Mouse (Mus musculus): ENCODE results near the gene Hbq1b. TPM values are rescaled to one million over a fixed set of nuclear protein-coding genes. Genes with fewer than 3 reads are reported as not detected.

Gene Hbq1b
- polyA plus RNA-seq, 1 experiment from 2014 or later: 158 TPM

- H3K36me3 ChIP-seq (ENCODE audit: control insufficient read depth, insufficient read depth): no peaks in the 10 kb centered on the region
- H3K4me3 ChIP-seq (ENCODE audit: low read depth, low read length): no peak overlapping the region
- 0 out of 2 replicates have a peak overlapping the region, but pooled peaks have one; percentile 24 for H3K9ac ChIP-seq (ENCODE audit: low read depth, low read length)
- H3K9me3 ChIP-seq (replicated peaks; ENCODE audit: control insufficient read depth, low read length): no peaks in the 10 kb centered on the region
- 58% methylated on average over 11 of the region's 11 CpGs for WGBS (ENCODE audit: insufficient replicate concordance)
- ATAC-seq (ENCODE audit: low read depth): no peak
- no peak overlapping the region for H3K27ac ChIP-seq (ENCODE audit: low read length)
- H3K4me1 ChIP-seq (ENCODE audit: control insufficient read depth, low read depth, low read length): peaks cover 7% of the 10 kb centered on the region
- H3K27me3 ChIP-seq (ENCODE audit: control insufficient read depth, insufficient read depth, low read depth, low read length): peaks cover 8% of the 10 kb centered on the region
- H3K4me2 ChIP-seq (ENCODE audit: low read depth, low read length): no peak overlapping the region
Observed at GRCm38 (mm10) chr11:32320507-32321195, 33.9 kb downstream of the Hbq1b start.

- H3K9me3 ChIP-seq (replicated peaks; ENCODE audit: control insufficient read depth, low read length): no peaks in the 10 kb centered on the region
- peak; percentile 70 for ATAC-seq (ENCODE audit: low read depth)
- WGBS (ENCODE audit: insufficient replicate concordance): 23% methylated on average over 8 of the region's 8 CpGs
- H3K4me2 ChIP-seq (ENCODE audit: low read depth, low read length): no peak overlapping the region
- H3K36me3 ChIP-seq (ENCODE audit: control insufficient read depth, insufficient read depth): no peaks in the 10 kb centered on the region
- H3K4me1 ChIP-seq (ENCODE audit: control insufficient read depth, low read depth, low read length): peaks cover 7% of the 10 kb centered on the region
- H3K9ac ChIP-seq (ENCODE audit: low read depth, low read length): peak overlapping the region; percentile 24; the same call in 1 of the 2 replicates
- no peak overlapping the region for H3K27ac ChIP-seq (ENCODE audit: low read length)
- H3K4me3 ChIP-seq (ENCODE audit: low read depth, low read length): no peak overlapping the region
- H3K27me3 ChIP-seq (ENCODE audit: control insufficient read depth, insufficient read depth, low read depth, low read length): peaks cover 8% of the 10 kb centered on the region
Observed at GRCm38 (mm10) chr11:32321196-32321565, 34.4 kb downstream of the Hbq1b start.

GRCm38 (mm10) chr11:32324609-32325008, 37.8 kb downstream of the Hbq1b start:
- ATAC-seq (ENCODE audit: low read depth): peak; percentile 77
- no peaks in the 10 kb centered on the region for H3K9me3 ChIP-seq (replicated peaks; ENCODE audit: control insufficient read depth, low read length)
- no peaks in the 10 kb centered on the region for H3K36me3 ChIP-seq (ENCODE audit: control insufficient read depth, insufficient read depth)
- peaks cover 7% of the 10 kb centered on the region for H3K4me1 ChIP-seq (ENCODE audit: control insufficient read depth, low read depth, low read length)
- 10% methylated on average over 15 of the region's 15 CpGs for WGBS (ENCODE audit: insufficient replicate concordance)
- peak overlapping the region; percentile 22 for H3K4me3 ChIP-seq (ENCODE audit: low read depth, low read length)
- H3K27ac ChIP-seq (ENCODE audit: low read length): no peak overlapping the region
- H3K9ac ChIP-seq (ENCODE audit: low read depth, low read length): peak overlapping the region; percentile 35; the same call in 1 of the 2 replicates
- peaks cover 8% of the 10 kb centered on the region for H3K27me3 ChIP-seq (ENCODE audit: control insufficient read depth, insufficient read depth, low read depth, low read length)
- peak overlapping the region; percentile 42 for H3K4me2 ChIP-seq (ENCODE audit: low read depth, low read length)

- peak; percentile 13; the same call in 1 of the 2 replicates for ATAC-seq (ENCODE audit: low read depth)
- no peaks in the 10 kb centered on the region for H3K27me3 ChIP-seq (ENCODE audit: control insufficient read depth, insufficient read depth, low read depth, low read length)
- no peaks in the 10 kb centered on the region for H3K4me1 ChIP-seq (ENCODE audit: control insufficient read depth, low read depth, low read length)
- no peak overlapping the region for H3K27ac ChIP-seq (ENCODE audit: low read length)
- H3K9me3 ChIP-seq (replicated peaks; ENCODE audit: control insufficient read depth, low read length): no peaks in the 10 kb centered on the region
- whole genome bisulfite sequencing (ENCODE audit: insufficient replicate concordance): 23% methylated on average over 6 of the region's 6 CpGs
- H3K4me3 ChIP-seq (ENCODE audit: low read depth, low read length): no peak overlapping the region
- H3K36me3 ChIP-seq (ENCODE audit: control insufficient read depth, insufficient read depth): no peaks in the 10 kb centered on the region
- H3K9ac ChIP-seq (ENCODE audit: low read depth, low read length): no peak overlapping the region
- no peak overlapping the region for H3K4me2 ChIP-seq (ENCODE audit: low read depth, low read length)
Observed at GRCm38 (mm10) chr11:32331075-32331474, 44.3 kb downstream of the Hbq1b start.

- WGBS (ENCODE audit: insufficient replicate concordance): 48% methylated on average over 5 of the region's 5 CpGs
- Histone ChIP-seq H3K4me2 (ENCODE audit: low read depth, low read length) (no peak overlapping the region), H3K9me3 (replicated peaks; ENCODE audit: control insufficient read depth, low read length) (no peaks in the 10 kb centered on the region), H3K36me3 (ENCODE audit: control insufficient read depth, insufficient read depth) (no peaks in the 10 kb centered on the region), H3K4me1 (ENCODE audit: control insufficient read depth, low read depth, low read length) (no peaks in the 10 kb centered on the region), H3K27me3 (ENCODE audit: control insufficient read depth, insufficient read depth, low read depth, low read length) (no peaks in the 10 kb centered on the region), H3K4me3 (ENCODE audit: low read depth, low read length) (no peak overlapping the region), H3K9ac (ENCODE audit: low read depth, low read length) (no peak overlapping the region), H3K27ac (ENCODE audit: low read length) (no peak overlapping the region)
- no peak for ATAC-seq (ENCODE audit: low read depth)
Observed at GRCm38 (mm10) chr11:32331861-32332260, 45.1 kb downstream of the Hbq1b start.

- Histone ChIP-seq H3K9me3 (replicated peaks; ENCODE audit: control insufficient read depth, low read length) (no peaks in the 10 kb centered on the region), H3K36me3 (ENCODE audit: control insufficient read depth, insufficient read depth) (no peaks in the 10 kb centered on the region), H3K4me2 (ENCODE audit: low read depth, low read length) (no peak overlapping the region), H3K4me1 (ENCODE audit: control insufficient read depth, low read depth, low read length) (no peaks in the 10 kb centered on the region), H3K27me3 (ENCODE audit: control insufficient read depth, insufficient read depth, low read depth, low read length) (no peaks in the 10 kb centered on the region), H3K27ac (ENCODE audit: low read length) (no peak overlapping the region), H3K9ac (ENCODE audit: low read depth, low read length) (no peak overlapping the region), H3K4me3 (ENCODE audit: low read depth, low read length) (no peak overlapping the region)
- whole genome bisulfite sequencing (ENCODE audit: insufficient replicate concordance): 64% methylated on average over 2 of the region's 2 CpGs
- no peak for ATAC-seq (ENCODE audit: low read depth)
Observed at GRCm38 (mm10) chr11:32333235-32333634, 46.5 kb downstream of the Hbq1b start.

GRCm38 (mm10) chr11:32336435-32336907, 49.7 kb downstream of the Hbq1b start:
- Histone ChIP-seq H3K4me3 (ENCODE audit: low read depth, low read length) (no peak overlapping the region), H3K27ac (ENCODE audit: low read length) (no peak overlapping the region), H3K4me2 (ENCODE audit: low read depth, low read length) (no peak overlapping the region), H3K9me3 (replicated peaks; ENCODE audit: control insufficient read depth, low read length) (no peaks in the 10 kb centered on the region), H3K9ac (ENCODE audit: low read depth, low read length) (no peak overlapping the region), H3K4me1 (ENCODE audit: control insufficient read depth, low read depth, low read length) (no peaks in the 10 kb centered on the region), H3K27me3 (ENCODE audit: control insufficient read depth, insufficient read depth, low read depth, low read length) (no peaks in the 10 kb centered on the region), H3K36me3 (ENCODE audit: control insufficient read depth, insufficient read depth) (no peaks in the 10 kb centered on the region)
- 65% methylated on average over 6 of the region's 6 CpGs for WGBS (ENCODE audit: insufficient replicate concordance)
- no peak for ATAC-seq (ENCODE audit: low read depth)

Other genes with a start within 250 kb of the Hbq1b start
- gene Il9r, start 86.7 kb upstream of the Hbq1b start, polyA plus RNA-seq (2015; fragmentation: Nextera tagmentation; extraction: Ambion mirVana): not detected in 2 replicates
- gene Snrnp25, start 81.5 kb upstream of the Hbq1b start, polyA plus RNA-seq (2015; fragmentation: Nextera tagmentation; extraction: Ambion mirVana): 58.1 and 63.4 TPM in 2 replicates
- 5.8 and 6.5 TPM in 2 replicates for gene Rhbdf1, start 64.7 kb upstream of the Hbq1b start, polyA plus RNA-seq (2015; fragmentation: Nextera tagmentation; extraction: Ambion mirVana)
- 18.5 and 19.6 TPM in 2 replicates for gene Mpg, start 60.5 kb upstream of the Hbq1b start, polyA plus RNA-seq (2015; fragmentation: Nextera tagmentation; extraction: Ambion mirVana)
- 30.8 and 31.5 TPM in 2 replicates for gene Nprl3, start 19.3 kb upstream of the Hbq1b start, polyA plus RNA-seq (2015; fragmentation: Nextera tagmentation; extraction: Ambion mirVana)
- 43.7 and 47.4 TPM in 2 replicates for gene Hba-x, start 10.6 kb upstream of the Hbq1b start, polyA plus RNA-seq (2015; fragmentation: Nextera tagmentation; extraction: Ambion mirVana)
- 72,809 and 72,929 TPM in 2 replicates for gene Hba-a1, start 3.5 kb upstream of the Hbq1b start, polyA plus RNA-seq (2015; fragmentation: Nextera tagmentation; extraction: Ambion mirVana)
- gene Hba-a2, start 9.5 kb downstream of the Hbq1b start, polyA plus RNA-seq (2015; fragmentation: Nextera tagmentation; extraction: Ambion mirVana): 165,200 and 165,281 TPM in 2 replicates
- 6.4 and 7.3 TPM in 2 replicates for gene Hbq1a, start 13.1 kb downstream of the Hbq1b start, polyA plus RNA-seq (2015; fragmentation: Nextera tagmentation; extraction: Ambion mirVana)
- 0.82 and 1.3 TPM in 2 replicates for gene Sh3pxd2b, start 60.9 kb downstream of the Hbq1b start, polyA plus RNA-seq (2015; fragmentation: Nextera tagmentation; extraction: Ambion mirVana)
- gene Ubtd2, start 168.4 kb downstream of the Hbq1b start, polyA plus RNA-seq (2015; fragmentation: Nextera tagmentation; extraction: Ambion mirVana): 3.8 and 4.5 TPM in 2 replicates
- gene Efcab9, start 245.1 kb downstream of the Hbq1b start, polyA plus RNA-seq (2015; fragmentation: Nextera tagmentation; extraction: Ambion mirVana): 0.13 and 0.34 TPM in 2 replicates
- gene Stk10, start 246.3 kb downstream of the Hbq1b start, polyA plus RNA-seq (2015; fragmentation: Nextera tagmentation; extraction: Ambion mirVana): 3.6 and 4.8 TPM in 2 replicates

Data from liver, embryonic 16.5 days (tissue).